23 mouse cellular contexts compared by ENCODE assay signal in the genomic region with DNA sequence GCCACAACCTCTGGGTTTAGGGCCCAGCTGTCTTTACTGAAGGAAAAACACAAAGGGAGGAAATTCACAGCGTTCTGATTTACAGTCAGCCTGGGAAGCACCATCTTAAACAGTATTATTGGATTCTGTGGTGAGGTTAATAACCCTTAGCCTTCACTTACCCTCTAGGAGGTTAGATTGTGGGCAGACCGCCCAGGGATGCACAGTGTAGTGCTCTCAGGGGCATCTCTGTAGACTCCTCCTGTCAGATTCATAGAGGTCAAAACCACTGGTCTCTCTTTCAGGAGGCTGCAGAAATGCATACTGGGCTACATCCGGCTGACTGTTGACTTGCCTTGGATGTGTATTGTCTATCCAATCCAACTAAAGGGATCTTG.
DNase-seq lines count a peak whose midpoint lies in the region; ATAC-seq and TF ChIP-seq lines count a peak whose summit lies in the region.
"Had no signal": no experiment of that assay in that cellular context is flagged by ENCODE, and none has a peak within 500 bp of the region (broad histone marks: within the 10 kb centered on the region; RNA-seq: fewer than 3 reads in every experiment).

No protein-coding gene starts in this region.

- TF ChIP-seq RAD21 in CH12.LX (IDR thresholded peaks at IDR 0.05; ENCODE audit: low read depth, low read length), result no peak

- no peaks in the 10 kb centered on the region for H3K36me3 ChIP-seq in kidney, embryonic 16.5 days (ENCODE audit: insufficient read depth, low read length)
- no peaks in the 10 kb centered on the region for H3K36me3 ChIP-seq in CH12.LX (replicated peaks in 1 of 2; ENCODE audit: control insufficient read depth in 1 of 2, insufficient read depth in 1 of 2, low read length in 1 of 2)
- no peaks in the 10 kb centered on the region for H3K36me3 ChIP-seq in neural tube, embryonic 14.5 days (ENCODE audit: control insufficient read depth, insufficient read depth, low read length)
- H3K36me3 ChIP-seq: limb, embryonic 15.5 days had no signal

- H3K79me2 ChIP-seq in CH12.LX (replicated peaks; ENCODE audit: control insufficient read depth, extremely low read depth, insufficient read depth, poor library complexity, severe bottlenecking), result no peaks in the 10 kb centered on the region

- 31% methylated on average over 3 of the region's 3 CpGs for WGBS in kidney, embryonic 16.5 days
- 58% methylated on average over 3 of the region's 3 CpGs for whole genome bisulfite sequencing in bone marrow, adult 2 months
- WGBS in neural tube, embryonic 14.5 days, result 53% methylated on average over 3 of the region's 3 CpGs

- H3K9me3 ChIP-seq in kidney, embryonic 16.5 days (ENCODE audit: low read length), result no peaks in the 10 kb centered on the region
- no peaks in the 10 kb centered on the region for H3K9me3 ChIP-seq in CH12.LX (replicated peaks; ENCODE audit: low read length)
- H3K9me3 ChIP-seq in neural tube, embryonic 14.5 days (ENCODE audit: control insufficient read depth, low read length), result no peaks in the 10 kb centered on the region
- H3K9me3 ChIP-seq: forebrain, embryonic 13.5 days; heart, embryonic 10.5 days; limb, embryonic 15.5 days; megakaryocyte, embryonic 14.5 days; midbrain, embryonic 13.5 days had no signal

- no peak for ATAC-seq in kidney, embryonic 16.5 days (ENCODE audit: low FRiP score, low TSS enrichment)
- peak; percentile 69; the same call in 1 of the 2 replicates for ATAC-seq in neural tube, embryonic 14.5 days (ENCODE audit: low read depth)
- ATAC-seq: forebrain, embryonic 13.5 days; hindbrain, postnatal 0 days; midbrain, embryonic 13.5 days had no signal

- dilution Hi-C loops in CH12.LX (cut with MboI; ENCODE audit: extremely low pct_ligation_motif_present, extremely low pct_unique_long_range_greater_than_20kb, low sequenced_read_pairs), result no loop called here

- DNase-seq in kidney, adult 18-20 months, result no peak
- no peak for DNase-seq in CH12.LX (ENCODE audit: extremely low read depth)
- no peak for DNase-seq in frontal cortex, postnatal 36 days (ENCODE audit: low spot score in 2 of 2)
- no peak for DNase-seq in left cerebral cortex, adult 9 months (ENCODE audit: low spot score in 2 of 2)
- DNase-seq: adrenal gland, adult 8-10 months; cerebellum, adult 8-10 months; cerebellum, postnatal 36 days; embryo, embryonic 11 days; layer of hippocampus, adult 9-11 months; left cerebral cortex, postnatal 4 days; lung, adult 18-20 months; lung, postnatal 10 days; thymus, adult 2 months had no signal

- in situ Hi-C loops in CH12.LX (cut with MboI; ENCODE audit: low pct_ligation_motif_present, low pct_unique_long_range_greater_than_20kb, low sequenced_read_pairs), result no loop called here

- H3K4me1 ChIP-seq in kidney, embryonic 16.5 days (ENCODE audit: insufficient read depth, low read length), result 0 out of 2 replicates have a peak, but pooled peaks cover 5% of the 10 kb centered on the region
- peaks cover 33 to 70% of the 10 kb centered on the region in 2 experiments for H3K4me1 ChIP-seq in CH12.LX (ENCODE audit: control insufficient read depth in 1 of 2, insufficient read depth in 2 of 2)
- no peaks in the 10 kb centered on the region; the same call in 1 of the 2 replicates for H3K4me1 ChIP-seq in bone marrow, adult 2 months (ENCODE audit: control insufficient read depth, insufficient read depth, low read length)
- no peaks in the 10 kb centered on the region for H3K4me1 ChIP-seq in neural tube, embryonic 14.5 days (ENCODE audit: control insufficient read depth, insufficient read depth, low read length)
- H3K4me1 ChIP-seq: limb, embryonic 15.5 days had no signal

- TF ChIP-seq CTCF in CH12.LX (conservative IDR thresholded peaks at IDR 0.05 in 1 of 2, IDR thresholded peaks at IDR 0.05 in 1 of 2; ENCODE audit: low read depth in 2 of 2, low read length in 2 of 2), result no peak
- no peak for TF ChIP-seq CTCF in bone marrow, adult 2 months (IDR thresholded peaks at IDR 0.05; ENCODE audit: control insufficient read depth, insufficient read depth, low read length)

- H3K27ac ChIP-seq in kidney, embryonic 16.5 days (ENCODE audit: low read length), result 0 out of 2 replicates have a peak overlapping the region, but pooled peaks have one; percentile 30
- H3K27ac ChIP-seq in CH12.LX (ENCODE audit: insufficient read depth, low read depth), result peak overlapping the region; percentile 74; the same call in 1 of the 2 replicates
- H3K27ac ChIP-seq in bone marrow, adult 2 months (ENCODE audit: control insufficient read depth, insufficient read depth, low read depth, low read length, poor library complexity), result peak overlapping the region; percentile 71; the same call in 1 of the 2 replicates
- H3K27ac ChIP-seq in neural tube, embryonic 14.5 days (ENCODE audit: low read depth, low read length), result 0 out of 2 replicates have a peak overlapping the region, but pooled peaks have one; percentile 22
- H3K27ac ChIP-seq: forebrain, embryonic 13.5 days; heart, embryonic 10.5 days; hindbrain, postnatal 0 days; limb, embryonic 15.5 days; midbrain, embryonic 13.5 days; stomach, postnatal 0 days had no signal

- no peak for TF ChIP-seq EP300 in CH12.LX (IDR thresholded peaks at IDR 0.05; ENCODE audit: low read length)

- H3K9ac ChIP-seq in kidney, embryonic 16.5 days (replicated peaks; ENCODE audit: low read length), result no peak overlapping the region
- H3K9ac ChIP-seq in CH12.LX (ENCODE audit: insufficient read depth, low read depth), result peak overlapping the region; percentile 52
- no peak overlapping the region for H3K9ac ChIP-seq in neural tube, embryonic 14.5 days (replicated peaks; ENCODE audit: low read depth, low read length)
- H3K9ac ChIP-seq: forebrain, embryonic 13.5 days; limb, embryonic 15.5 days; midbrain, embryonic 13.5 days had no signal

- H3K27me3 ChIP-seq in kidney, embryonic 16.5 days (ENCODE audit: insufficient read depth, low read length), result no peaks in the 10 kb centered on the region
- no peaks in the 10 kb centered on the region for H3K27me3 ChIP-seq in CH12.LX (replicated peaks)
- H3K27me3 ChIP-seq in neural tube, embryonic 14.5 days (ENCODE audit: control insufficient read depth, insufficient read depth, low read length), result no peaks in the 10 kb centered on the region
- H3K27me3 ChIP-seq: forebrain, embryonic 13.5 days; limb, embryonic 15.5 days; megakaryocyte, embryonic 14.5 days; midbrain, embryonic 13.5 days had no signal

- H3K4me3 ChIP-seq in kidney, embryonic 16.5 days (ENCODE audit: low read length), result no peak overlapping the region
- H3K4me3 ChIP-seq in CH12.LX (replicated peaks in 1 of 3; ENCODE audit: low read depth in 2 of 3, low read length in 2 of 3, poor library complexity in 1 of 3), result peak overlapping the region in 2 of 3 experiments; percentile 44 to 47
- H3K4me3 ChIP-seq in bone marrow, adult 2 months (replicated peaks; ENCODE audit: control insufficient read depth, low read depth, low read length), result no peak overlapping the region
- H3K4me3 ChIP-seq in neural tube, embryonic 14.5 days (ENCODE audit: low read depth, low read length), result no peak overlapping the region
- H3K4me3 ChIP-seq: forebrain, embryonic 13.5 days; heart, embryonic 10.5 days; limb, embryonic 15.5 days; midbrain, embryonic 13.5 days had no signal

- H3K4me2 ChIP-seq in kidney, embryonic 16.5 days (replicated peaks; ENCODE audit: low read depth, low read length), result no peak overlapping the region
- peak overlapping the region; percentile 85 for H3K4me2 ChIP-seq in CH12.LX (ENCODE audit: insufficient read depth, low read depth, poor library complexity, severe bottlenecking)
- no peak overlapping the region for H3K4me2 ChIP-seq in neural tube, embryonic 14.5 days (ENCODE audit: low read depth, low read length)
- H3K4me2 ChIP-seq: forebrain, embryonic 13.5 days; limb, embryonic 15.5 days; midbrain, embryonic 13.5 days had no signal

- no peak for TF ChIP-seq POLR2A in CH12.LX (IDR thresholded peaks at IDR 0.05; ENCODE audit: low read depth, low read length)
- no peak for TF ChIP-seq POLR2A in bone marrow, adult 2 months (IDR thresholded peaks at IDR 0.05; ENCODE audit: borderline replicate concordance, control insufficient read depth, low read depth, low read length)

TF ChIP-seq in CH12.LX, 34 proteins besides CTCF, POLR2A, EP300 and RAD21:
- TF ChIP-seq BHLHE40 (IDR thresholded peaks at IDR 0.05; ENCODE audit: low read depth, low read length), result no peak
TF ChIP-seq in CH12.LX: peak in this region for 0.

Comparison
In these comparisons a context has a peak if more than half of its experiments do, and no peak if none do; other contexts are left out.
1. H3K27ac ChIP-seq: peak in every context shown above with its lines; median percentile 74 in CH12.LX; 71 in bone marrow, adult 2 months; 30 in kidney, embryonic 16.5 days; 22 in neural tube, embryonic 14.5 days.
2. H3K4me3 ChIP-seq: peak in CH12.LX (2 of 3); none in kidney, embryonic 16.5 days (single experiment), bone marrow, adult 2 months (single experiment) and neural tube, embryonic 14.5 days (single experiment).